Mouse (Mus musculus) gastrocnemius, postnatal 14 days (tissue): Measurements from ENCODE around the gene Car15. TPM values are rescaled to one million over a fixed set of nuclear protein-coding genes. Genes with fewer than 3 reads are reported as not detected.

ENCODE experiments used
- DNase-seq: peaks from one replicate; pipeline ENCODE4 v3.0.0; 2021; ENCODE audit warnings: mixed read lengths
- intact Hi-C: fragments of 180-260 bp; cut with DNase I; formaldehyde crosslinking; loops from one replicate; pipeline ENCODE4 v1.15.1; 2025; ENCODE audit warnings: low total_unique reads
- long read RNA-seq, 2 experiments: library from polyadenylated mRNA; stranded (forward); transcript quantifications; one replicate each; pipeline ENCODE4 v2.0.0; 2021
- total RNA-seq, 2 experiments: library from RNA; stranded (reverse); gene quantifications; 2 replicates each; pipeline ENCODE4 v1.2.3; 2021

The Car15 gene
- under 1 TPM; 0.80 to 0.96 TPM for total RNA-seq
- long read RNA-seq, experiment 1 = 0 reads
- long read RNA-seq, experiment 2 = 0 reads

GRCm38 (mm10) chr16:17838051-17838450 is at the start of gene Car15:
TSS of gene Car15 (minus strand) at chr16:17838364.
- no peak for DNase-seq
- intact Hi-C loops = no loop called here

GRCm38 (mm10) chr16:17884116-17884515 is 46.0 kb upstream of the Car15 start:
- no peak for DNase-seq
- intact Hi-C loops = no loop called here

GRCm38 (mm10) chr16:17882196-17882595 is 44.0 kb upstream of the Car15 start:
- intact Hi-C loops = no loop called here
- DNase-seq = no peak

- intact Hi-C loops = no loop called here
These were observed 41.4 kb upstream of the Car15 start for GRCm38 (mm10) chr16:17879571-17879970.

GRCm38 (mm10) chr16:17876096-17876495 is 37.9 kb upstream of the Car15 start:
- intact Hi-C loops = no loop called here
- no peak for DNase-seq

More at GRCm38 (mm10) chr16:17879571-17879970, 41.4 kb upstream of the Car15 start:
- DNase-seq = no peak

- DNase-seq = no peak
These were observed 37.0 kb upstream of the Car15 start for GRCm38 (mm10) chr16:17875174-17875573.

GRCm38 (mm10) chr16:17872995-17873394 is 34.8 kb upstream of the Car15 start:
- intact Hi-C loops = no loop called here

More at GRCm38 (mm10) chr16:17875174-17875573, 37.0 kb upstream of the Car15 start:
- intact Hi-C loops = no loop called here

GRCm38 (mm10) chr16:17871248-17871647 is 33.1 kb upstream of the Car15 start:
- DNase-seq = no peak
- intact Hi-C loops = no loop called here

More at GRCm38 (mm10) chr16:17872995-17873394, 34.8 kb upstream of the Car15 start:
- no peak for DNase-seq

- intact Hi-C loops = no loop called here
- no peak for DNase-seq
These were observed 27.6 kb upstream of the Car15 start for GRCm38 (mm10) chr16:17865770-17866169.

- DNase-seq = no peak
- intact Hi-C loops = no loop called here
These were observed 27.1 kb upstream of the Car15 start for GRCm38 (mm10) chr16:17865293-17865692.

- DNase-seq = no peak
- intact Hi-C loops = no loop called here
These were observed 20.4 kb upstream of the Car15 start for GRCm38 (mm10) chr16:17858592-17858991.

- intact Hi-C loops = no loop called here
- no peak for DNase-seq
These were observed 19.0 kb upstream of the Car15 start for GRCm38 (mm10) chr16:17857157-17857556.

- DNase-seq = no peak
- intact Hi-C loops = no loop called here
These were observed 15.1 kb upstream of the Car15 start for GRCm38 (mm10) chr16:17853263-17853662.

GRCm38 (mm10) chr16:17851860-17852259 is 13.7 kb upstream of the Car15 start:
- intact Hi-C loops = no loop called here
- DNase-seq = no peak

GRCm38 (mm10) chr16:17851331-17851730 is 13.2 kb upstream of the Car15 start:
- no peak for DNase-seq
- intact Hi-C loops = no loop called here

- no peak for DNase-seq
- intact Hi-C loops = no loop called here
These were observed 11.3 kb upstream of the Car15 start for GRCm38 (mm10) chr16:17849486-17849885.

GRCm38 (mm10) chr16:17848928-17849327 is 10.8 kb upstream of the Car15 start:
- DNase-seq = no peak
- intact Hi-C loops = no loop called here

GRCm38 (mm10) chr16:17848431-17848830 is 10.3 kb upstream of the Car15 start:
- DNase-seq = no peak
- intact Hi-C loops = no loop called here

GRCm38 (mm10) chr16:17843701-17844365 is 5.7 kb upstream of the Car15 start:
- no peak for DNase-seq

GRCm38 (mm10) chr16:17842437-17842836 is 4.3 kb upstream of the Car15 start:
- no peak for DNase-seq
- intact Hi-C loops = no loop called here

More at GRCm38 (mm10) chr16:17843701-17844365, 5.7 kb upstream of the Car15 start:
- intact Hi-C loops = no loop called here

- intact Hi-C loops = no loop called here
- peak; percentile 69 for DNase-seq
These were observed 1.8 kb upstream of the Car15 start for GRCm38 (mm10) chr16:17839976-17840375.
